Mouse (Mus musculus): ENCODE measurements around the gene Cfap97.

DNA sequence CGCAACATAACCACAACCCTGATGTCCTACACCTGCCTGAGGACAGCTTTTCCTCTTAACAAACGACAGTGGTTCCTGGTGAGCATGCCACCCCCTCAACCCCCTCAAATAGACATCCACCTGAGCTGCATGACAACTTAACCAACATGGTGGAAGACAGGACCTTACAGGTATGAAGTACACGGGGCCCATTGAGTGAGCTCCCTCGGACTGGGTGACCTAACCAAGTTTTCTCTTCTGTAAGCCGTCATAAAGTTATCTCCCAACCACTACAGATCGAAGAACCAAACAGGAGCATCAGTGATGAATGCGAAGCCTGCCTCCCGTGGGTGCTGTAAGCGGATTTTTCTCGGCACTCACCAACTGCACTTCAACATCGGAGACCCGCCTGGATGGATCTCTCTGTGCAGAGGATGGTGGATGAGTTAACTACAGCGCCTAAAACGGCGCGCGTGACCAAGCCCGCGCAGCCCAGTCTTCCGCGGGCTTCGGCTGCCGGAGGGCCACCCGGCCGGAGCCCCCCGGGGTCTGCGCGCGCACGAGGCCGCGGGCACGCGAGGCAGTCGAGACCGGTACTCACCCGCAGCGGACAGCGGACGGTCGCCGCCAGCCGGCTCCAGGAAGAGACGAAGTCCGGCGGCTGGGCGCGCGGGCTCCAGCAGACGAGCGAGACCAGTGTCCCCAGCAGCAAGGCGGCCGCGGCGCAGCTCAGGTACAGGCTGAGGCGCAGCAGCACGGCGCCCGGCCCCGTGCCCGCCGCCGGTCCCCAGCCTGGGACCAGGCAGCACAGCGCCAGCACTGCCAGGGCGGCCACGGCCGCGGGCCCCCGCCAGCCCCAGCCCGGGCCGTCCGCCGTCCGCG lies at the start of gene Cfap97:
- TF ChIP-seq CTCF (IDR thresholded peaks at IDR 0.05; ENCODE audit: low read depth, low read length), result no peak
- no peak for TF ChIP-seq POLR2A (IDR thresholded peaks at IDR 0.05; ENCODE audit: extremely low read depth, insufficient read depth, low read length)

All from liver, adult 2 months (tissue).